20 mouse cellular contexts compared by ENCODE assay signal in the genomic region with DNA sequence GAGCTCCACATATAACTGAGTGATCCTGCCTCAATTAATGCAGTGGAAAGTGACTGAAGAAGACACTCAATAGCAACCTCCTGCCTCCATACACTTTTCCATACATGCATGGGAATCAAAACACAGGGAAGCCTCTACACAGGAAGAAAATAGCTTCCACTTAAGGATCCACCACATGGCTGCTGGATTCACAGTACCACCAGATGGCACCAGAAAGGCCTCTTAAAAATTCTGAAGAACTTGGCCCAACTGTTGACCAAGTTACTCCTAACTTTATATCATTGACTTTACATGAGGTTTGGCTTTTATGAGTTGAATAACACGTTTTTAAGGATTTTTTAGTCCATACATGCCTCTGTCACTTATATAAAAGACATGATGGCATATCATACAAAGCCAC. TPM values are rescaled to one million over a fixed set of nuclear protein-coding genes. Genes with fewer than 3 reads are reported as not detected.
A peak's percentile ranks its signal among the peaks of the same experiment; 100 is the strongest.
DNase-seq lines count a peak whose midpoint lies in the region; ATAC-seq and TF ChIP-seq lines count a peak whose summit lies in the region.
"Had no signal": no experiment of that assay in that cellular context is flagged by ENCODE, and none has a peak within 500 bp of the region (broad histone marks: within the 10 kb centered on the region; RNA-seq: fewer than 3 reads in every experiment).

No protein-coding gene starts in this region.

- no peaks in the 10 kb centered on the region for H3K4me1 ChIP-seq in lung, embryonic 14.5 days (ENCODE audit: insufficient read depth)
- no peaks in the 10 kb centered on the region for H3K4me1 ChIP-seq in lung, adult 2 months (ENCODE audit: control insufficient read depth, insufficient read depth, low read length)
- H3K4me1 ChIP-seq: forebrain, embryonic 10.5 days; limb, embryonic 12.5 days; liver, embryonic 15.5 days; midbrain, embryonic 15.5 days had no signal

- no peak overlapping the region for H3K4me3 ChIP-seq in lung, embryonic 14.5 days (ENCODE audit: low read depth, low read length)
- no peak overlapping the region for H3K4me3 ChIP-seq in lung, adult 2 months (replicated peaks; ENCODE audit: extremely low read depth, low read depth, low read length)
- H3K4me3 ChIP-seq: forebrain, embryonic 10.5 days; limb, embryonic 12.5 days; liver, embryonic 15.5 days; midbrain, embryonic 15.5 days had no signal

- no peak for TF ChIP-seq CTCF in lung, embryonic 14.5 days (IDR thresholded peaks at IDR 0.05; ENCODE audit: low read depth)
- no peak for TF ChIP-seq CTCF in lung, adult 2 months (IDR thresholded peaks at IDR 0.05; ENCODE audit: insufficient read depth, low read length)

- no peak overlapping the region for H3K27ac ChIP-seq in lung, embryonic 14.5 days (ENCODE audit: low read depth)
- H3K27ac ChIP-seq: forebrain, embryonic 10.5 days; limb, embryonic 12.5 days; liver, embryonic 15.5 days; midbrain, embryonic 15.5 days had no signal

- no peaks in the 10 kb centered on the region for H3K9me3 ChIP-seq in lung, embryonic 14.5 days (ENCODE audit: low read depth, low read length)
- H3K9me3 ChIP-seq: forebrain, embryonic 10.5 days; limb, embryonic 12.5 days; liver, embryonic 15.5 days; midbrain, embryonic 15.5 days had no signal

- no peaks in the 10 kb centered on the region for H3K27me3 ChIP-seq in lung, embryonic 14.5 days (ENCODE audit: insufficient read depth, low read length)
- H3K27me3 ChIP-seq: limb, embryonic 12.5 days; liver, embryonic 15.5 days; midbrain, embryonic 15.5 days had no signal

- 22% methylated on average over 1 of the region's 1 CpGs for WGBS in lung, embryonic 14.5 days
- WGBS in lung, adult 2 months, result 20% methylated on average over 1 of the region's 1 CpGs

- peak; percentile 2 to 11 for DNase-seq in frontal cortex, postnatal 36 days (ENCODE audit: low spot score in 2 of 2)
- DNase-seq in frontal cortex, postnatal 14 days (ENCODE audit: low spot score in 2 of 2), result no peak
- DNase-seq in kidney, postnatal 10 days, result peak; percentile 16
- DNase-seq in kidney, postnatal 25 days, result no peak
- peak; percentile 20 for DNase-seq in lung, embryonic 14.5 days
- DNase-seq in lung, adult 2 months, result no peak
- peak; percentile 30 for DNase-seq in adipocyte (ENCODE audit: low spot score)
- no peak for DNase-seq in adrenal gland, adult 8-10 months
- DNase-seq: adrenal gland, postnatal 10 days; B cell, adult 2 months; cerebellum, adult 9-10 months; heart, postnatal 4 days; layer of hippocampus, adult 9-11 months had no signal

- H3K36me3 ChIP-seq in lung, embryonic 14.5 days (ENCODE audit: insufficient read depth), result no peaks in the 10 kb centered on the region
- H3K36me3 ChIP-seq: forebrain, embryonic 10.5 days; limb, embryonic 12.5 days; liver, embryonic 15.5 days; midbrain, embryonic 15.5 days had no signal

- no peak for ATAC-seq in lung, embryonic 14.5 days (ENCODE audit: insufficient read depth)
- ATAC-seq: inflammation-experienced regulatory T-cells, adult 6 months; midbrain, embryonic 15.5 days had no signal

- no peak overlapping the region for H3K9ac ChIP-seq in lung, embryonic 14.5 days
- H3K9ac ChIP-seq: limb, embryonic 12.5 days; liver, embryonic 15.5 days; midbrain, embryonic 15.5 days had no signal

- no peak for TF ChIP-seq POLR2A in lung, adult 2 months (IDR thresholded peaks at IDR 0.05; ENCODE audit: borderline replicate concordance, extremely low read depth, low read depth, low read length)

- no peak overlapping the region for H3K4me2 ChIP-seq in lung, embryonic 14.5 days
- H3K4me2 ChIP-seq: limb, embryonic 12.5 days; liver, embryonic 15.5 days; midbrain, embryonic 15.5 days had no signal

RNA-seq across cellular contexts. Expression of a gene that starts 19.8 kb away (rescaled TPM):
- polyA plus RNA-seq in lung, embryonic 14.5 days (2014; fragmentation: Nextera tagmentation; extraction: Ambion mirVana), result not detected in 2 replicates
- 0.09 and 0.31 TPM in 2 replicates for polyA plus RNA-seq in lung, adult 2 months (2012; rRNA removed)
- 1 to 10 TPM in 2 of 4 experiments, under 1 TPM in 2; 0.35 to 2.3 (median 1.5) TPM for total RNA-seq in adrenal gland, adult 8-10 months (2022)
- total RNA-seq: gastrocnemius, adult 8-10 months; megakaryocyte progenitor cell, adult 5-6 weeks had no signal
- polyA plus RNA-seq: forebrain, embryonic 10.5 days; inflammation-experienced regulatory T-cells, adult 6 months; limb, embryonic 12.5 days; midbrain, embryonic 15.5 days had no signal

RNA-seq across cellular contexts. Expression of a gene that starts 52.0 kb away (rescaled TPM):
- polyA plus RNA-seq in lung, embryonic 14.5 days (2014; fragmentation: Nextera tagmentation; extraction: Ambion mirVana), result 0.50 TPM in 1 of 2 replicates, not detected in the other
- 0.89 and 1.8 TPM in 2 replicates for polyA plus RNA-seq in lung, adult 2 months (2012; rRNA removed)
- total RNA-seq in adrenal gland, adult 8-10 months (2022), result 10 to 100 TPM in 3 of 4 experiments, 1 to 10 TPM in 1; 7.3 to 31.1 (median 17.9) TPM
- total RNA-seq: gastrocnemius, adult 8-10 months; megakaryocyte progenitor cell, adult 5-6 weeks had no signal
- polyA plus RNA-seq: forebrain, embryonic 10.5 days; limb, embryonic 12.5 days; liver, embryonic 15.5 days; midbrain, embryonic 15.5 days had no signal

Comparison
In these comparisons a context has a peak if more than half of its experiments do, and no peak if none do; other contexts are left out.
1. DNase-seq: peak in frontal cortex, postnatal 36 days (2 of 2), kidney, postnatal 10 days (single experiment), lung, embryonic 14.5 days (single experiment) and adipocyte (single experiment); none in frontal cortex, postnatal 14 days (0 of 2), kidney, postnatal 25 days (0 of 2), lung, adult 2 months (single experiment) and adrenal gland, adult 8-10 months (single experiment).